Mouse (Mus musculus) forebrain, embryonic 14.5 days (tissue): ENCODE results near the gene AC129217.1. TPM values are rescaled to one million over a fixed set of nuclear protein-coding genes. Genes with fewer than 3 reads are reported as not detected.
A peak's percentile ranks its signal among the peaks of the same experiment; 100 is the strongest.

Experiments used
- ATAC-seq: fragments of 200-750 bp; cut with Nextera tagmentation; 2 replicates; pipeline ENCODE4 v1.8.0; 2017; ENCODE audit warnings: mild to moderate bottlenecking, moderate library complexity
- DNase-seq: peaks from one replicate; pipeline ENCODE4 v3.0.0-alpha.2; 2015; ENCODE audit warnings: low spot score
- H3K27ac ChIP-seq: fragments of 300-500 bp; sonication (generic); 2 replicates; pipeline ENCODE4 v1.5.1; 2014; ENCODE audit warnings: low read depth, mild to moderate bottlenecking, control low read depth, low read length, moderate library complexity
- H3K27me3 ChIP-seq: fragments of 300-500 bp; sonication (generic); replicated peaks from 2 replicates; pipeline ENCODE4 v1.6.1; 2014; ENCODE audit warnings: low read length, control low read depth, mixed read lengths; ENCODE audit not compliant: control insufficient read depth, insufficient read depth
- H3K36me3 ChIP-seq: fragments of 300-500 bp; sonication (generic); 2 replicates; pipeline ENCODE4 v1.6.1; 2014; ENCODE audit warnings: low read length, control low read depth; ENCODE audit not compliant: control insufficient read depth, insufficient read depth
- H3K4me1 ChIP-seq: fragments of 300-500 bp; sonication (generic); 2 replicates; pipeline ENCODE4 v1.6.1; 2014; ENCODE audit warnings: antibody characterized with exemption, low read length, control low read depth; ENCODE audit not compliant: control insufficient read depth, insufficient read depth
- H3K4me2 ChIP-seq: fragments of 300-500 bp; sonication (generic); 2 replicates; pipeline ENCODE4 v1.6.1; 2014; ENCODE audit warnings: mild to moderate bottlenecking, control low read depth, low read length
- H3K4me3 ChIP-seq: fragments of 300-500 bp; sonication (generic); 2 replicates; pipeline ENCODE4 v1.5.1; 2014; ENCODE audit warnings: low read depth, low read length, control low read depth
- H3K9ac ChIP-seq: fragments of 300-500 bp; sonication (generic); 2 replicates; pipeline ENCODE4 v1.6.1; 2014; ENCODE audit warnings: mild to moderate bottlenecking, low read length, control low read depth, moderate library complexity
- H3K9me3 ChIP-seq: fragments of 300-500 bp; sonication (generic); replicated peaks from 2 replicates; pipeline ENCODE4 v1.6.1; 2016; ENCODE audit warnings: low read length, control low read depth, mixed read lengths; ENCODE audit not compliant: control insufficient read depth
- WGBS: fragments of 180-500 bp; shearing (Covaris S2); extraction: QIAGEN DNeasy Blood & Tissue Kit; methylation state at CpG from one replicate; pipeline ENCODE4 v1.1.7; 2014; 5-methylcytosine and 5-hydroxymethylcytosine counted together
- polyA plus RNA-seq: library from polyadenylated mRNA; unstranded; fragments of >200 nt; fragmentation: Nextera tagmentation; extraction: Ambion mirVana; gene quantifications from 2 replicates; pipeline ENCODE4 v1.2.1, GENCODE M21; 2014

The AC129217.1 gene
- polyA plus RNA-seq, 1 experiment from 2014 or later: not detected

- 10% methylated on average over 15 of the region's 15 CpGs for WGBS
These were observed 8.6 kb downstream of the AC129217.1 start for GRCm38 (mm10) chr19:8838041-8838730.

GRCm38 (mm10) chr19:8839103-8839907 is 9.7 kb downstream of the AC129217.1 start, which contains the start of gene Gng3:
Gng3 (minus strand) TSS chr19:8839194.
- Histone ChIP-seq H3K27ac (peak within 1 kb of the TSS; percentile 98), H3K9ac (peak within 1 kb of the TSS; percentile 89), H3K4me2 (peak within 1 kb of the TSS; percentile 64), H3K9me3 (no peaks in the 10 kb centered on the region), H3K27me3 (no peaks in the 10 kb centered on the region), H3K4me3 (peak within 1 kb of the TSS; percentile 61), H3K36me3 (peaks cover 39% of the 10 kb centered on the region), H3K4me1 (peaks cover 15% of the 10 kb centered on the region)
- 35% methylated on average over 11 of the region's 11 CpGs for WGBS
- ATAC-seq (peak; percentile 84), DNase-seq (peak; percentile 91)

More at GRCm38 (mm10) chr19:8838041-8838730, 8.6 kb downstream of the AC129217.1 start:
- Histone ChIP-seq H3K4me3 (peak overlapping the region; percentile 61), H3K9ac (peak overlapping the region; percentile 89), H3K9me3 (no peaks in the 10 kb centered on the region), H3K27me3 (no peaks in the 10 kb centered on the region), H3K27ac (peak overlapping the region; percentile 98), H3K4me1 (peaks cover 15% of the 10 kb centered on the region), H3K4me2 (peak overlapping the region; percentile 64), H3K36me3 (peaks cover 41% of the 10 kb centered on the region)
- DNase-seq: peak; percentile 54
- no peak for ATAC-seq

GRCm38 (mm10) chr19:8839908-8840791 is 10.6 kb downstream of the AC129217.1 start:
- no peaks in the 10 kb centered on the region for H3K27me3 ChIP-seq
- H3K36me3 ChIP-seq: peaks cover 35% of the 10 kb centered on the region
- H3K9ac ChIP-seq: peak overlapping the region; percentile 89
- no peaks in the 10 kb centered on the region for H3K9me3 ChIP-seq
- peak overlapping the region; percentile 61 for H3K4me3 ChIP-seq
- H3K4me2 ChIP-seq: peak overlapping the region; percentile 64
- ATAC-seq: peak; percentile 38
- WGBS: 14% methylated on average over 29 of the region's 29 CpGs
- peak; percentile 74 for DNase-seq
- H3K27ac ChIP-seq: peak overlapping the region; percentile 98; the same call in 1 of the 2 replicates
- peaks cover 15% of the 10 kb centered on the region for H3K4me1 ChIP-seq

DNA sequence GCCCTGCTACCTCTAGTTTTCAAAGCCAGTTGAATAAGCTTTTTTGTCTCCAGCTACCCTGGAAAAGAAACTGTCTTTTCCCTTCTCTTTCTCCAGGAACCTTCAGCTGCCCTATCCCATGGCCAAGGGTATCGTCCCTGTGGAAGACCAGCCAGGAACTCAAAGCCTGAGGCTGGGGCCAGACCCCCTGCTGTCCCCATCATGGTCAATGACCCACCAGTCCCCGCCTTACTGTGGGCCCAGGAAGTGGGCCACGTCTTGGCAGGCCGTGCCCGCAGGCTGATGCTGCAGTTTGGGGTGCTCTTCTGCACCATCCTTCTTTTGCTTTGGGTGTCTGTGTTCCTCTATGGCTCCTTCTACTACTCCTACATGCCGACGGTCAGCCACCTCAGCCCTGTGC is 11.4 kb downstream of the AC129217.1 start:
- no peaks in the 10 kb centered on the region for H3K27me3 ChIP-seq
- H3K4me1 ChIP-seq: peaks cover 15% of the 10 kb centered on the region
- DNase-seq (no peak), ATAC-seq (no peak)
- no peak overlapping the region for H3K27ac ChIP-seq
- peak overlapping the region; percentile 64 for H3K4me2 ChIP-seq
- H3K9ac ChIP-seq: peak overlapping the region; percentile 89
- peak overlapping the region; percentile 61; the same call in 1 of the 2 replicates for H3K4me3 ChIP-seq
- 90% methylated on average over 7 of the region's 7 CpGs for WGBS
- peaks cover 39% of the 10 kb centered on the region for H3K36me3 ChIP-seq
- H3K9me3 ChIP-seq: no peaks in the 10 kb centered on the region

DNA sequence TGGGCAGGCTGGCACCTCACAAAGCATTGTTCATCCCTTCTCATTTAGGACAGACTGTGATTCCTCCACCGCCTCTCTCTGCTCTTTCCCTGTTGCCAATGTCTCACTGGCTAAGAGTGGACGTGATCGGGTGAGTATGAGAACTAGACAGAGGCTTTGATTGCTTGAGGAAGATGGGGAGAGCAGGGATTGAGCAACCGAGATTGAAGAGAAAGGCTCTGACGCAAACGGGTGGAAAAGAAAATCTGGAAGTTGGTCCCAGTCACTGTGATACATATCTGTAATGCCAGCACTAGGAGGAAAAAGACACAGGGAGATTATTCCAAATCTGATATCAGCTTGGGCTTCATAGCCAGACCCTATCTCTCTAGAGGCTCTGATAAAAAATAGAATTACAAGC is 13.4 kb downstream of the AC129217.1 start:
- Histone ChIP-seq H3K36me3 (peaks cover 56% of the 10 kb centered on the region), H3K4me2 (no peak overlapping the region), H3K4me3 (no peak overlapping the region), H3K27ac (no peak overlapping the region), H3K9ac (no peak overlapping the region), H3K4me1 (peaks cover 11% of the 10 kb centered on the region), H3K9me3 (no peaks in the 10 kb centered on the region), H3K27me3 (no peaks in the 10 kb centered on the region)
- no peak for DNase-seq
- ATAC-seq: no peak
- WGBS: 87% methylated on average over 6 of the region's 6 CpGs

- 60% methylated on average over 5 of the region's 5 CpGs for WGBS
- Histone ChIP-seq H3K36me3 (peaks cover 67% of the 10 kb centered on the region), H3K4me2 (no peak overlapping the region), H3K9ac (no peak overlapping the region), H3K4me3 (no peak overlapping the region), H3K4me1 (peaks cover 11% of the 10 kb centered on the region), H3K27ac (no peak overlapping the region), H3K27me3 (no peaks in the 10 kb centered on the region), H3K9me3 (no peaks in the 10 kb centered on the region)
- no peak for ATAC-seq
- peak; percentile 89 for DNase-seq
These were observed 15.0 kb downstream of the AC129217.1 start for GRCm38 (mm10) chr19:8844371-8845129.

- 81% methylated on average over 5 of the region's 5 CpGs for WGBS
- ATAC-seq: no peak
- H3K9ac ChIP-seq: no peak overlapping the region
These were observed 18.8 kb downstream of the AC129217.1 start for GRCm38 (mm10) chr19:8848356-8848755.

GRCm38 (mm10) chr19:8850402-8850901 is 20.9 kb downstream of the AC129217.1 start, which contains the start of gene Lrrn4cl:
Lrrn4cl (plus strand) TSS chr19:8850768.
- H3K36me3 ChIP-seq: peaks cover 36% of the 10 kb centered on the region
- no peaks in the 10 kb centered on the region for H3K4me1 ChIP-seq
- no peaks in the 10 kb centered on the region for H3K9me3 ChIP-seq
- H3K27ac ChIP-seq: no peak within 1 kb of the TSS
- ATAC-seq (no peak), DNase-seq (no peak)
- no peak within 1 kb of the TSS for H3K4me3 ChIP-seq
- 46% methylated on average over 7 of the region's 7 CpGs for WGBS
- H3K27me3 ChIP-seq: no peaks in the 10 kb centered on the region
- H3K9ac ChIP-seq: 0 out of 2 replicates have a peak within 1 kb of the TSS, but pooled peaks have one; percentile 17
- H3K4me2 ChIP-seq: no peak within 1 kb of the TSS

More at GRCm38 (mm10) chr19:8848356-8848755, 18.8 kb downstream of the AC129217.1 start:
- no peak for DNase-seq
- Histone ChIP-seq H3K4me3 (no peak overlapping the region), H3K4me2 (no peak overlapping the region), H3K4me1 (no peaks in the 10 kb centered on the region), H3K9me3 (no peaks in the 10 kb centered on the region), H3K36me3 (peaks cover 52% of the 10 kb centered on the region), H3K27ac (no peak overlapping the region), H3K27me3 (no peaks in the 10 kb centered on the region)
